Mouse (Mus musculus) erythroblast, embryonic 14.5 days (primary cell): ENCODE results near the gene Ghsr.

Source experiments
- GATA1 ChIP-seq: IDR thresholded peaks from 2 replicates; pipeline ENCODE4 v1.6.1; 2012; ENCODE audit warnings: low read length, inconsistent platforms, mixed read lengths
- TAL1 ChIP-seq: IDR thresholded peaks from 3 replicates; pipeline ENCODE4 v1.6.1; 2012; ENCODE audit warnings: low read length, inconsistent platforms, mixed read lengths

DNA sequence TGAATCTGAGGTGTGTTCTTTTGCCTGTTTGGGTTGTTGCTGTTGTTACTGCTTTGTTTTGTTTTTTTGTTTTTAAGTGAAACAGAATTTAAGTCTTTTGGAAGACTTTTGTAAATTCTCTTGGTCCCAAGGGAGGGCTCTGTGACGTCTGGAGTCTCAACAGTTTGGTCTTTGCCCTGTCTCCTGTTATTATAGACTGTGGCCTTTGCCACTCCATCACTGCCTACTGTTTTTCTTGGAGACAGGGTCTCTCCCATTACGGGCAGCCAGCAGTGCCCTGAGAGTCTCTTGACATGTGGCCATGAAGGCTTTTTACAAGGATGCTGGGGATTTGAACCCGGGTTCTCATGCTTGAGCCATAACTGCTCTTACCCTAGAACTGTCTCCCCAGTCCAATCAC is 32.3 kb upstream of the Ghsr start:
- no peak for TF ChIP-seq GATA1
- no peak for TF ChIP-seq TAL1
